8 mouse cellular contexts compared by ENCODE assay signal in genomic region chr13:59674761-59675150, GRCm38 (mm10). TPM values are rescaled to one million over a fixed set of nuclear protein-coding genes. Genes with fewer than 3 reads are reported as not detected.
DNase-seq lines count a peak whose midpoint lies in the region; ATAC-seq lines count a peak whose summit lies in the region.

No protein-coding gene starts in this region.

- under 1% methylated on average over 13 of the region's 13 CpGs for WGBS in hindbrain, embryonic 13.5 days
- under 1% methylated on average over 13 of the region's 13 CpGs for WGBS in liver, embryonic 16.5 days (ENCODE audit: insufficient replicate concordance)
- 3% methylated on average over 13 of the region's 13 CpGs for WGBS in stomach, embryonic 16.5 days

- peak overlapping the region; percentile 57 for H3K4me2 ChIP-seq in hindbrain, embryonic 13.5 days
- H3K4me2 ChIP-seq in liver, embryonic 16.5 days (ENCODE audit: low read depth, low read length), result peak overlapping the region; percentile 75
- peak overlapping the region; percentile 56 for H3K4me2 ChIP-seq in stomach, embryonic 16.5 days (ENCODE audit: low read depth, low read length)

- H3K9ac ChIP-seq in hindbrain, embryonic 13.5 days, result peak overlapping the region; percentile 88
- peak overlapping the region; percentile 92 for H3K9ac ChIP-seq in liver, embryonic 16.5 days (ENCODE audit: low read depth, low read length)
- H3K9ac ChIP-seq in stomach, embryonic 16.5 days (ENCODE audit: low read length), result peak overlapping the region; percentile 80

- H3K36me3 ChIP-seq in hindbrain, embryonic 13.5 days, result no peaks in the 10 kb centered on the region
- no peaks in the 10 kb centered on the region for H3K36me3 ChIP-seq in liver, embryonic 16.5 days (ENCODE audit: control insufficient read depth, insufficient read depth)
- H3K36me3 ChIP-seq in stomach, embryonic 16.5 days (ENCODE audit: control insufficient read depth, insufficient read depth, low read length), result no peaks in the 10 kb centered on the region

- peak; percentile 23 to 68 for DNase-seq in adrenal gland, adult (ENCODE audit: inconsistent age in 2 of 2, low spot score in 1 of 2)
- DNase-seq in adrenal gland, postnatal 4 days (ENCODE audit: low spot score in 2 of 2), result no peak
- peak; percentile 18 for DNase-seq in CD4-positive, CD25-positive, alpha-beta regulatory T cell, adult 2 months (ENCODE audit: low read depth, low spot score)
- peak; percentile 74 for DNase-seq in embryo, embryonic 11 days
- DNase-seq in testis, postnatal 10 days (ENCODE audit: low spot score), result no peak

- no peaks in the 10 kb centered on the region for H3K27me3 ChIP-seq in hindbrain, embryonic 13.5 days
- no peaks in the 10 kb centered on the region for H3K27me3 ChIP-seq in liver, embryonic 16.5 days (ENCODE audit: control insufficient read depth, insufficient read depth, low read depth, low read length)
- no peaks in the 10 kb centered on the region for H3K27me3 ChIP-seq in stomach, embryonic 16.5 days (ENCODE audit: control insufficient read depth, insufficient read depth, low read length)

- peaks cover 31% of the 10 kb centered on the region for H3K4me1 ChIP-seq in hindbrain, embryonic 13.5 days (replicated peaks)
- H3K4me1 ChIP-seq in liver, embryonic 16.5 days (ENCODE audit: control insufficient read depth, low read depth, low read length), result peaks cover 39% of the 10 kb centered on the region
- peaks cover 12% of the 10 kb centered on the region for H3K4me1 ChIP-seq in stomach, embryonic 16.5 days (ENCODE audit: control insufficient read depth, insufficient read depth, low read length)

- H3K4me3 ChIP-seq in hindbrain, embryonic 13.5 days, result peak overlapping the region; percentile 75
- peak overlapping the region; percentile 79 for H3K4me3 ChIP-seq in liver, embryonic 16.5 days (ENCODE audit: low read depth, low read length)
- H3K4me3 ChIP-seq in stomach, embryonic 16.5 days (replicated peaks; ENCODE audit: low read length), result peak overlapping the region; percentile 68

- ATAC-seq in hindbrain, embryonic 13.5 days (ENCODE audit: low FRiP score), result peak; percentile 29; the same call in 1 of the 2 replicates
- no peak for ATAC-seq in liver, embryonic 16.5 days (ENCODE audit: low read depth)
- ATAC-seq in stomach, embryonic 16.5 days (ENCODE audit: insufficient read depth, low FRiP score), result no peak

- H3K9me3 ChIP-seq in hindbrain, embryonic 13.5 days, result no peaks in the 10 kb centered on the region
- H3K9me3 ChIP-seq in liver, embryonic 16.5 days (replicated peaks; ENCODE audit: control insufficient read depth, low read length), result no peaks in the 10 kb centered on the region
- H3K9me3 ChIP-seq in stomach, embryonic 16.5 days (replicated peaks; ENCODE audit: control insufficient read depth, low read length), result no peaks in the 10 kb centered on the region

- H3K27ac ChIP-seq in hindbrain, embryonic 13.5 days, result peak overlapping the region; percentile 89
- H3K27ac ChIP-seq in liver, embryonic 16.5 days (ENCODE audit: low read length), result peak overlapping the region; percentile 87
- H3K27ac ChIP-seq in stomach, embryonic 16.5 days (ENCODE audit: low read length), result peak overlapping the region; percentile 78

RNA-seq across cellular contexts. Expression of gene Golm1, which starts 0.9 kb away (rescaled TPM):
- 10 to 100 TPM; 18.5 to 22.7 TPM for total RNA-seq in adrenal gland, postnatal 4 days (2021)
- polyA plus RNA-seq in hindbrain, embryonic 13.5 days (2015; fragmentation: Nextera tagmentation; extraction: Ambion mirVana), result 49.3 and 50.6 TPM in 2 replicates
- 36.8 and 38.6 TPM in 2 replicates for polyA plus RNA-seq in liver, embryonic 16.5 days (2015; fragmentation: Nextera tagmentation; extraction: Ambion mirVana)
- polyA plus RNA-seq in stomach, embryonic 16.5 days (2015; fragmentation: Nextera tagmentation; extraction: Ambion mirVana), result 89.8 and 108 TPM in 2 replicates

RNA-seq across cellular contexts. Expression of gene 4921517D22Rik, which starts 19.2 kb away (rescaled TPM):
- total RNA-seq in adrenal gland, postnatal 4 days (2021), result not detected
- not detected in 2 replicates for polyA plus RNA-seq in hindbrain, embryonic 13.5 days (2015; fragmentation: Nextera tagmentation; extraction: Ambion mirVana)
- not detected in 2 replicates for polyA plus RNA-seq in liver, embryonic 16.5 days (2015; fragmentation: Nextera tagmentation; extraction: Ambion mirVana)
- polyA plus RNA-seq in stomach, embryonic 16.5 days (2015; fragmentation: Nextera tagmentation; extraction: Ambion mirVana), result not detected in 2 replicates

RNA-seq across cellular contexts. Expression of gene Spata31d1a, which starts 35.4 kb away (rescaled TPM):
- total RNA-seq in adrenal gland, postnatal 4 days (2021), result not detected
- 0.04 TPM in 1 of 2 replicates, not detected in the other for polyA plus RNA-seq in hindbrain, embryonic 13.5 days (2015; fragmentation: Nextera tagmentation; extraction: Ambion mirVana)
- polyA plus RNA-seq in liver, embryonic 16.5 days (2015; fragmentation: Nextera tagmentation; extraction: Ambion mirVana), result 0.12 TPM in 1 of 2 replicates, not detected in the other
- not detected in 2 replicates for polyA plus RNA-seq in stomach, embryonic 16.5 days (2015; fragmentation: Nextera tagmentation; extraction: Ambion mirVana)

RNA-seq across cellular contexts. Expression of gene Spata31d1b, which starts 37.3 kb away (rescaled TPM):
- not detected for total RNA-seq in adrenal gland, postnatal 4 days (2021)
- not detected in 2 replicates for polyA plus RNA-seq in hindbrain, embryonic 13.5 days (2015; fragmentation: Nextera tagmentation; extraction: Ambion mirVana)
- polyA plus RNA-seq in liver, embryonic 16.5 days (2015; fragmentation: Nextera tagmentation; extraction: Ambion mirVana), result not detected in 2 replicates
- polyA plus RNA-seq in stomach, embryonic 16.5 days (2015; fragmentation: Nextera tagmentation; extraction: Ambion mirVana), result not detected in 2 replicates

RNA-seq across cellular contexts. Expression of gene Spata31d1d, which starts 56.8 kb away (rescaled TPM):
- total RNA-seq in adrenal gland, postnatal 4 days (2021), result not detected
- not detected in 2 replicates for polyA plus RNA-seq in hindbrain, embryonic 13.5 days (2015; fragmentation: Nextera tagmentation; extraction: Ambion mirVana)
- polyA plus RNA-seq in liver, embryonic 16.5 days (2015; fragmentation: Nextera tagmentation; extraction: Ambion mirVana), result 0.02 TPM in 1 of 2 replicates, not detected in the other
- not detected in 2 replicates for polyA plus RNA-seq in stomach, embryonic 16.5 days (2015; fragmentation: Nextera tagmentation; extraction: Ambion mirVana)

Comparison
In these comparisons a context has a peak if more than half of its experiments do, and no peak if none do; other contexts are left out.
1. DNase-seq: peak in adrenal gland, adult (2 of 2), CD4-positive, CD25-positive, alpha-beta regulatory T cell, adult 2 months (single experiment) and embryo, embryonic 11 days (single experiment); none in adrenal gland, postnatal 4 days (0 of 2) and testis, postnatal 10 days (single experiment).
2. Peak in every context shown above with its lines, with median percentiles within 50 percentile points of each other: H3K27ac ChIP-seq, H3K4me2 ChIP-seq, H3K4me3 ChIP-seq and H3K9ac ChIP-seq.